Mouse (Mus musculus) hindbrain, embryonic 14.5 days (tissue): ENCODE results near the gene Ephb2. TPM values are rescaled to one million over a fixed set of nuclear protein-coding genes. Genes with fewer than 3 reads are reported as not detected.

Experiments
- ATAC-seq: fragments of 200-750 bp; cut with Nextera tagmentation; 2 replicates; pipeline ENCODE4 v1.8.0; 2017; ENCODE audit warnings: moderate number of reproducible peaks, mild to moderate bottlenecking, moderate TSS enrichment, moderate library complexity; ENCODE audit not compliant: low FRiP score
- DNase-seq: peaks from one replicate; pipeline ENCODE4 v3.0.0-alpha.2; 2015; ENCODE audit warnings: low spot score
- H3K27ac ChIP-seq: fragments of 300-500 bp; sonication (generic); 2 replicates; pipeline ENCODE4 v1.5.1; 2014; ENCODE audit warnings: mild to moderate bottlenecking, moderate library complexity
- H3K27me3 ChIP-seq: fragments of 300-500 bp; sonication (generic); 2 replicates; pipeline ENCODE4 v1.6.1; 2014; ENCODE audit warnings: mild to moderate bottlenecking, low read length, mixed read lengths; ENCODE audit not compliant: control insufficient read depth, insufficient read depth
- H3K36me3 ChIP-seq: fragments of 300-500 bp; sonication (generic); replicated peaks from 2 replicates; pipeline ENCODE4 v1.6.1; 2014; ENCODE audit not compliant: control insufficient read depth, insufficient read depth
- H3K4me1 ChIP-seq: fragments of 300-500 bp; sonication (generic); replicated peaks from 2 replicates; pipeline ENCODE4 v1.6.1; 2014; ENCODE audit warnings: antibody characterized with exemption, low read length, mixed read lengths; ENCODE audit not compliant: control insufficient read depth, insufficient read depth
- H3K4me2 ChIP-seq: fragments of 300-500 bp; sonication (generic); replicated peaks from 2 replicates; pipeline ENCODE4 v1.6.1; 2014; ENCODE audit warnings: mild to moderate bottlenecking, moderate library complexity
- H3K4me3 ChIP-seq: fragments of 300-500 bp; sonication (generic); replicated peaks from 2 replicates; pipeline ENCODE4 v1.5.1; 2014; ENCODE audit warnings: mild to moderate bottlenecking, low read length
- H3K9ac ChIP-seq: fragments of 300-500 bp; sonication (generic); 2 replicates; pipeline ENCODE4 v1.6.1; 2014
- H3K9me3 ChIP-seq: fragments of 300-500 bp; sonication (generic); 2 replicates; pipeline ENCODE4 v1.6.1; 2016; ENCODE audit warnings: low read length; ENCODE audit not compliant: control insufficient read depth
- WGBS: fragments of 180-500 bp; shearing (Covaris S2); extraction: QIAGEN DNeasy Blood & Tissue Kit; methylation state at CpG from one replicate; pipeline ENCODE4 v1.1.7; 2014; 5-methylcytosine and 5-hydroxymethylcytosine counted together
- polyA plus RNA-seq: library from polyadenylated mRNA; unstranded; fragments of >200 nt; fragmentation: Nextera tagmentation; extraction: Ambion mirVana; gene quantifications from 2 replicates; pipeline ENCODE4 v1.2.1, GENCODE M21; 2014

Gene Ephb2
- polyA plus RNA-seq, 1 experiment from 2014 or later, result 28.1 TPM

DNA sequence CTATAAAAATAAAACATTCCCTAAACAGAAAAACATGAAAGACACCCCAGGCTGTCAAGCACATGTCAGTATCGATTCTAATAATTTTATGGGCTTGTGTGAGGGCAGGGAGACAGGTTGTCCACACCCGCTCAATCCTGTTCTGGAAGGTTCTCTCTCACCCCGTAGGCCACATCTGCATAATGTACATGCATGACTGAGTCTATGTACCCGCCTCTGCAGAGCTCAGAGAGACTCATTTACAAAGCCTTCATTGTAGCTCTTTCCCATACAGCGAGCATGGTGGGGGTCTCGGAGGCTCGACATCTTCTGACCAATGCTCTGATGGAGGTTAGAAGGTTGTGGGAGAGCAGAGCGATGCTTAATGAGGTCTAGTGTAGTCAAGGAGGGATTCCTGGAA is 108.8 kb downstream of the Ephb2 start:
- no peak for DNase-seq
- no peak overlapping the region for H3K9ac ChIP-seq
- WGBS, result 29% methylated on average over 8 of the region's 8 CpGs
- H3K4me2 ChIP-seq, result no peak overlapping the region
- ATAC-seq, result no peak
- no peaks in the 10 kb centered on the region for H3K9me3 ChIP-seq
- no peak overlapping the region for H3K27ac ChIP-seq
- peaks cover 27% of the 10 kb centered on the region; the same call in 1 of the 2 replicates for H3K4me1 ChIP-seq
- no peaks in the 10 kb centered on the region for H3K27me3 ChIP-seq
- H3K4me3 ChIP-seq, result no peak overlapping the region
- 0 out of 2 replicates have a peak, but pooled peaks cover 3% of the 10 kb centered on the region for H3K36me3 ChIP-seq

DNA sequence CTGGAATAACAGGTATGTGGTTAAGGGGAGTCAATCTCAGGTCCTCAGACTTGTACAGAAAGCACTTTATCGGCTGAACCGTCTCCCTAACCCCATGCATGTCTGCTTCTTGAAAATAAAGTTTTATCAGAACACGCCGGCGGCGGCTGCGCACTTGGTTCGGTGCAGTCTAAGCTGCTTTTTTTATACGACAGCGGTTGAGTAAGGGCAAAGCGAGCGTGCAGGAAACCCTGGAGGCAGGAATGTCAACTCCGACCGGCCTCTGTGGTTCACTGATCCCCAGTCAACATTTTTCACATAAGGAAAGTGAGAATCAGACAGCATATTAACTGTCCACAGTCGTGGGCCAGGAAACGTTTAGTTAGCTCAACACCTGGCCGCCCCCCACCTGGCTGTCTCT is 111.1 kb downstream of the Ephb2 start:
- Histone ChIP-seq H3K4me3 (no peak overlapping the region), H3K36me3 (0 out of 2 replicates have a peak, but pooled peaks cover 3% of the 10 kb centered on the region), H3K9ac (no peak overlapping the region), H3K4me1 (peaks cover 10% of the 10 kb centered on the region; the same call in 1 of the 2 replicates), H3K4me2 (no peak overlapping the region), H3K9me3 (no peaks in the 10 kb centered on the region), H3K27me3 (no peaks in the 10 kb centered on the region), H3K27ac (no peak overlapping the region)
- WGBS, result 67% methylated on average over 17 of the region's 17 CpGs
- DNase-seq, result no peak
- no peak for ATAC-seq

DNA sequence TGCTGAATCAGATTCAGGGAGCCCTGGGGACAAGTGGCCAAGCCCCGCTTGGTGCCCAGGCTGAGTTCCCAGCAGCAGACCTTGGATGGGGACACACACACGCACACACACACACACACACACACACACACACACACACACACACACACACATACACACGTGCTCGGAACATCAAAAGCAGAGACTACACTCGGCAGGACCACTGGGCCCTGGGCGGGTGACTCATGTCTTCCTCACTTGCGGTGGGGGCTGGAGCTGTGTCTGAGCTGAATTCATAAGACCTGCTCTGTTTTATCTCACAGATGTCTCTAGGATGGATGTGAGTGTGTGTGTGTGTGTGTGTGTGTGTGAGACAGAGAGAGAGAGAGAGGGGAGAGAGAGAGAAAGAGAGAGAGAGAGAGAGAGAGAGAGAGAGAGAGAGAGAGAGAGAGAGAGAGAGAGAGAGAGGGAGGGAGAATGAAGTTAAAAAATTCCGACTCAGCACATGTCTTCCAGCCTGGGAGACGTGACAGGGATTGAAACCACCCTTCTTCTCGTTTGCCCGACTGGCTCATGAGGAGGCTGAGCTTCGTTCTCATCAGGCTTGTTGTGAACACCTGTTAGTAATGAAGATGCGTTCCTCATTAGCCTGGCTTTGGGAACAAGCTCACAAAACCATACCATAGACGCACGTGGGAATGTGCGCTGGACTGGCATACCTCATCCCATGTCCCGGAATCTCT is 113.3 kb downstream of the Ephb2 start:
- DNase-seq (no peak), ATAC-seq (no peak)
- H3K4me3 ChIP-seq, result no peak overlapping the region
- no peak overlapping the region for H3K4me2 ChIP-seq
- 69% methylated on average over 17 of the region's 17 CpGs for WGBS
- no peaks in the 10 kb centered on the region for H3K27me3 ChIP-seq
- H3K9ac ChIP-seq, result no peak overlapping the region
- H3K36me3 ChIP-seq, result no peaks in the 10 kb centered on the region
- no peaks in the 10 kb centered on the region for H3K9me3 ChIP-seq
- H3K4me1 ChIP-seq, result peaks cover 10% of the 10 kb centered on the region; the same call in 1 of the 2 replicates
- no peak overlapping the region for H3K27ac ChIP-seq

- DNase-seq, result no peak
- H3K4me2 ChIP-seq, result no peak overlapping the region
- peaks cover 14% of the 10 kb centered on the region; the same call in 1 of the 2 replicates for H3K4me1 ChIP-seq
- no peaks in the 10 kb centered on the region for H3K27me3 ChIP-seq
- no peak overlapping the region for H3K9ac ChIP-seq
- no peaks in the 10 kb centered on the region for H3K9me3 ChIP-seq
- no peaks in the 10 kb centered on the region for H3K36me3 ChIP-seq
- H3K27ac ChIP-seq, result no peak overlapping the region
- ATAC-seq, result no peak
- WGBS, result 71% methylated on average over 3 of the region's 3 CpGs
- no peak overlapping the region for H3K4me3 ChIP-seq
Observed at GRCm38 (mm10) chr4:136721937-136722336, 113.9 kb downstream of the Ephb2 start.

- H3K9me3 ChIP-seq, result no peaks in the 10 kb centered on the region
- no peak overlapping the region for H3K27ac ChIP-seq
- no peak overlapping the region for H3K4me3 ChIP-seq
- DNase-seq, result no peak
- no peak overlapping the region for H3K4me2 ChIP-seq
- no peaks in the 10 kb centered on the region for H3K27me3 ChIP-seq
- H3K9ac ChIP-seq, result no peak overlapping the region
- H3K4me1 ChIP-seq, result peaks cover 19% of the 10 kb centered on the region; the same call in 1 of the 2 replicates
- WGBS, result 87% methylated on average over 9 of the region's 9 CpGs
- no peak for ATAC-seq
- H3K36me3 ChIP-seq, result no peaks in the 10 kb centered on the region
Observed at GRCm38 (mm10) chr4:136720025-136720424, 115.8 kb downstream of the Ephb2 start.

- no peak overlapping the region for H3K27ac ChIP-seq
- H3K4me2 ChIP-seq, result no peak overlapping the region
- peaks cover 19% of the 10 kb centered on the region; the same call in 1 of the 2 replicates for H3K4me1 ChIP-seq
- no peak for ATAC-seq
- H3K36me3 ChIP-seq, result no peaks in the 10 kb centered on the region
- no peak for DNase-seq
- no peaks in the 10 kb centered on the region for H3K27me3 ChIP-seq
- no peak overlapping the region for H3K9ac ChIP-seq
- H3K4me3 ChIP-seq, result no peak overlapping the region
- no peaks in the 10 kb centered on the region for H3K9me3 ChIP-seq
- 86% methylated on average over 14 of the region's 14 CpGs for WGBS
Observed at GRCm38 (mm10) chr4:136718193-136718986, 117.4 kb downstream of the Ephb2 start.

GRCm38 (mm10) chr4:136716561-136716972 is 119.2 kb downstream of the Ephb2 start:
- DNase-seq (peak; percentile 56), ATAC-seq (peak; percentile 49; the same call in 1 of the 2 replicates)
- 58% methylated on average over 7 of the region's 7 CpGs for WGBS
- H3K36me3 ChIP-seq, result no peaks in the 10 kb centered on the region
- no peak overlapping the region for H3K9ac ChIP-seq
- H3K4me1 ChIP-seq, result peaks cover 13% of the 10 kb centered on the region; the same call in 1 of the 2 replicates
- no peak overlapping the region for H3K4me3 ChIP-seq
- H3K9me3 ChIP-seq, result no peaks in the 10 kb centered on the region
- H3K27ac ChIP-seq, result peak overlapping the region; percentile 26; the same call in 1 of the 2 replicates
- H3K27me3 ChIP-seq, result no peaks in the 10 kb centered on the region
- H3K4me2 ChIP-seq, result no peak overlapping the region

- DNase-seq (no peak), ATAC-seq (no peak)
- Histone ChIP-seq H3K27ac (no peak overlapping the region), H3K4me3 (no peak overlapping the region), H3K36me3 (no peaks in the 10 kb centered on the region), H3K4me2 (no peak overlapping the region), H3K4me1 (peaks cover 13% of the 10 kb centered on the region; the same call in 1 of the 2 replicates), H3K9ac (no peak overlapping the region), H3K9me3 (no peaks in the 10 kb centered on the region), H3K27me3 (no peaks in the 10 kb centered on the region)
- 77% methylated on average over 6 of the region's 6 CpGs for WGBS
Observed at GRCm38 (mm10) chr4:136714530-136714929, 121.3 kb downstream of the Ephb2 start.

GRCm38 (mm10) chr4:136713889-136714288 is 121.9 kb downstream of the Ephb2 start:
- ATAC-seq (no peak), DNase-seq (no peak)
- Histone ChIP-seq H3K4me2 (no peak overlapping the region), H3K9me3 (no peaks in the 10 kb centered on the region), H3K4me1 (peaks cover 16% of the 10 kb centered on the region), H3K27ac (no peak overlapping the region), H3K27me3 (no peaks in the 10 kb centered on the region), H3K4me3 (no peak overlapping the region), H3K36me3 (no peaks in the 10 kb centered on the region), H3K9ac (no peak overlapping the region)
- WGBS, result 90% methylated on average over 7 of the region's 7 CpGs
